Mouse (Mus musculus) MEL (cell line): ENCODE measurements at regions not wholly inside any gene's neighbourhood (a gene's known extent, or its start where the extent isn't known, plus 50 kb on each side); places are given as distances from the start of the nearest gene placed in this dataset.
"Not testable (repeated sequence)": the region's sequence is repeated elsewhere in the genome, so short reads cannot be mapped to it uniquely, and the experiment has no call there.

ENCODE experiments used
- CHD2 ChIP-seq: IDR thresholded peaks from 2 replicates; pipeline ENCODE4 v1.6.1; 2011; ENCODE audit warnings: low read length, improper control_type of control experiment
- CTCF ChIP-seq, 3 experiments: IDR thresholded peaks in 2 of 3; conservative IDR thresholded peaks in 1 of 3; 2 replicates each; pipeline ENCODE4 v1.5.1; 2011 to 2012; ENCODE audit warnings: low read length in 3 of 3, low read depth in 2 of 3, mild to moderate bottlenecking in 2 of 3, improper control_type of control experiment in 1 of 3, inconsistent platforms in 1 of 3, mixed read lengths in 1 of 3, moderate library complexity in 1 of 3; ENCODE audit not compliant: control insufficient read depth in 1 of 3, insufficient read depth in 1 of 3, poor library complexity in 1 of 3, severe bottlenecking in 1 of 3
- EP300 ChIP-seq, 2 experiments: IDR thresholded peaks; 2 replicates each; pipeline ENCODE4 v1.6.1; 2011; ENCODE audit warnings: improper control_type of control experiment in 2 of 2, low read length in 2 of 2, low read depth in 1 of 2, mild to moderate bottlenecking in 1 of 2
- ETS1 ChIP-seq: IDR thresholded peaks from 2 replicates; pipeline ENCODE4 v1.6.1; 2012; ENCODE audit warnings: low read depth, mild to moderate bottlenecking, inconsistent platforms, low read length, improper control_type of control experiment, moderate library complexity
- GABPA ChIP-seq: IDR thresholded peaks from 2 replicates; pipeline ENCODE4 v1.6.1; 2012; ENCODE audit warnings: low read depth, mild to moderate bottlenecking, inconsistent platforms, low read length, improper control_type of control experiment, moderate library complexity
- GATA1 ChIP-seq: IDR thresholded peaks from 2 replicates; pipeline ENCODE4 v1.6.1; 2011; ENCODE audit warnings: low read depth, low read length, improper control_type of control experiment
- KAT2A ChIP-seq: conservative IDR thresholded peaks from 2 replicates; pipeline ENCODE4 v1.6.1; 2012; ENCODE audit warnings: low read depth, low read length, improper control_type of control experiment, inconsistent platforms
- MAX ChIP-seq: IDR thresholded peaks from 2 replicates; pipeline ENCODE4 v1.6.1; 2011; ENCODE audit warnings: low read length, improper control_type of control experiment
- NELFE ChIP-seq: IDR thresholded peaks from 2 replicates; pipeline ENCODE4 v1.6.1; 2011; ENCODE audit warnings: low read depth, low read length, improper control_type of control experiment
- POLR2A ChIP-seq, 2 experiments: IDR thresholded peaks; 2 replicates each; pipeline ENCODE4 v1.6.1; 2011 to 2012; ENCODE audit warnings: low read length in 2 of 2, mild to moderate bottlenecking in 2 of 2, control low read depth in 1 of 2, improper control_type of control experiment in 1 of 2, low read depth in 1 of 2, moderate library complexity in 1 of 2; ENCODE audit not compliant: control insufficient read depth in 1 of 2, insufficient read depth in 1 of 2, poor library complexity in 1 of 2
- POLR2AphosphoS2 ChIP-seq: IDR thresholded peaks from 2 replicates; pipeline ENCODE4 v1.6.1; 2011; ENCODE audit warnings: low read length, improper control_type of control experiment
- UBTF ChIP-seq: IDR thresholded peaks from 2 replicates; pipeline ENCODE4 v1.6.1; 2012; ENCODE audit warnings: low read depth, mild to moderate bottlenecking, inconsistent platforms, low read length, improper control_type of control experiment, moderate library complexity, borderline replicate concordance; ENCODE audit not compliant: insufficient read depth
- USF1 ChIP-seq: IDR thresholded peaks from 2 replicates; pipeline ENCODE4 v1.6.1; 2014; ENCODE audit warnings: low read depth, mild to moderate bottlenecking, inconsistent platforms, low read length, improper control_type of control experiment, moderate library complexity
- USF2 ChIP-seq, 2 experiments: IDR thresholded peaks; 2 replicates each; pipeline ENCODE4 v1.6.1; 2011 to 2012; ENCODE audit warnings: improper control_type of control experiment in 2 of 2, low read length in 2 of 2, borderline replicate concordance in 1 of 2, inconsistent platforms in 1 of 2, low read depth in 1 of 2, mild to moderate bottlenecking in 1 of 2; ENCODE audit not compliant: insufficient read depth in 1 of 2

DNA sequence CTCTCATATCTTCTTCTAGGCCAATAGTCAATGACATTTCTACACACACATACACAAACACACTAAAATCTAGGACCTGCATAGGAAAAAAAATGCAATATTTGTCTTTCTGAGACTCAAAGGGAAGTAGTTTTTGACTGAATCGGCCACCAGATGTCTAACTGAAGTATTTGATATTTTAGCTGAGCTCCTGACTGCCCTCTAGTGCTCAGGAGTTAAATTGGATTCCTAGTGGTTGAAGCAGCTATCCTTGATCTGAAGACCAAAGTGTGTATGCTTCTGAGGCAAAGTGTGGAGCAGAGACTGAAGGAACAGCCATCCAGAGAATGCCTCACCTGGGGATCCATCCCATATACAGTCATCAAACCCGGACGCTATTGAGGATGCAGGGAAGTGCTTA lies 384.4 kb upstream of the Olfr1507 start:
- not testable (repeated sequence) for TF ChIP-seq CHD2; USF1; ETS1; POLR2A (IDR thresholded peaks at IDR 0.05; ENCODE audit: control insufficient read depth in 1 of 2, insufficient read depth in 1 of 2, low read depth in 1 of 2, low read length in 2 of 2, poor library complexity in 1 of 2); GATA1; USF2 (IDR thresholded peaks at IDR 0.05; ENCODE audit: borderline replicate concordance in 1 of 2, insufficient read depth in 1 of 2, low read depth in 1 of 2, low read length in 2 of 2); KAT2A; POLR2AphosphoS2; CTCF (IDR thresholded peaks at IDR 0.05 in 2 of 3, conservative IDR thresholded peaks at IDR 0.05 in 1 of 3; ENCODE audit: control insufficient read depth in 1 of 3, insufficient read depth in 1 of 3, low read depth in 2 of 3, low read length in 3 of 3, poor library complexity in 1 of 3, severe bottlenecking in 1 of 3); EP300 (IDR thresholded peaks at IDR 0.05; ENCODE audit: low read depth in 1 of 2, low read length in 2 of 2); NELFE; MAX; GABPA; UBTF
